Mouse (Mus musculus) T-helper 1 cell (primary cell): Measurements from ENCODE around the gene Fam118a.

Experiments
- in situ Hi-C: fragments of 300-600 bp; cut with MboI, MseI; formaldehyde crosslinking; loops from one replicate; pipeline ENCODE4 v1.15.1; 2025; ENCODE audit warnings: high pct_unique_total_duplicates

Fam118a gene

DNA sequence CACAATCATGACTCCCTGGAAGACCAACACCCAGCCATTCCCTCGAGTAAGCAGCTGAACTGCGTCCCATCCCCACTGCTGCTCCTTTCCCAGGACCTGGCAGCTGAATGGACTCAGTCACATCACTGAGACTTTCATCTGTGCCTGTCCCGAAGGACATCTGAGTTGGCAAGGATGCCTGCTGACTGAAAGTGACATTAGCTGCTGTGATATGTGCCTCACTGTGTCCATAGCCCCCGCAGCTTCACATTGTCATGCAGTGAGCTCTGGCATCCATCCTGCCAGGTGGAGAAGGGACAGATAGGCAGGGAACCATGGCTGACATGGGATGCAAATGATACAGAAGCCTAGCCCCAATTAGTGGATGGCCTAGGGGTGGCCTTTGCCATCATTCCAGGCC lies 26.4 kb downstream of the Fam118a start:
- in situ Hi-C loops = no loop called here

DNA sequence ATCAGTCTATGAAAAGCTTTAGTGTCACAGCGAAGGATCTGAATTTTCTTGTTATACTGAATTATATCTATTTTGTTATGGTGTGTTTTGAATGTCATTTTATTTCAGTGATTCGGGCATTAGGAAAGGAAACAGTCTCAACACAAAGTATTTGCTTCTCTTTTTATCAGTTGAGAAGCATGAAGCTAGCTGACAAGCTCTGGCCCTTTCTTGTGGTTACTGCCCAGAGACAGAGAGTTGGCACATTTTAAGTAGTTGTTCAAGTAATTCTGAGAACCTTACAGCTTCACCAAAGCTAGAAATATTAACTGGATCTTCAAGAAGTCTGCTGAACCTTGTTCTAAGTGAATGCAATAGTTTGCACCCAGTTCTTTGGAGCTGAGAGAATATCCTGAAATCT lies 34.7 kb downstream of the Fam118a start:
- in situ Hi-C loops = loop anchor here (10.0 kb wide), 1 partner anchor 299 kb away; no protein-coding TSS in a partner anchor

DNA sequence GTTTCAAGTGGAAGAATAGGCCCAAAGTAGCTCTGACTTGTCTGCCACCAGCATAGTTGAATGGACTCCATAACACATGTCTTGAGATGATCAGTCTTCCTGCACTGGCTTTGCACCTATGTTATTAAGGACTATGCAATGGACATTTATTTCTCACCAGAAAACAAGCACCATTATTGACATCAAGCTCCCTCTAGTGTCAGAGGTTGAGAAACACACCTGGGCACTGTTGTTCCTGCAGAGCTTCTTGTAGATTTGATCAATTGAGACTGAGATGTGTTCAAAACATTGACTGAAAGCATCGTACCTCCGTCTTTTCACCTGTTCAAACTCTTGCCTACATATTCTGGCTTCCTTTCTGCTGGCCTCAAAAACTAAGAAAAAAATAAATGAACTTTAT lies 41.8 kb downstream of the Fam118a start:
- in situ Hi-C loops = loop anchor here (5.0 kb wide), 1 partner anchor 73 kb away; no protein-coding TSS in a partner anchor

DNA sequence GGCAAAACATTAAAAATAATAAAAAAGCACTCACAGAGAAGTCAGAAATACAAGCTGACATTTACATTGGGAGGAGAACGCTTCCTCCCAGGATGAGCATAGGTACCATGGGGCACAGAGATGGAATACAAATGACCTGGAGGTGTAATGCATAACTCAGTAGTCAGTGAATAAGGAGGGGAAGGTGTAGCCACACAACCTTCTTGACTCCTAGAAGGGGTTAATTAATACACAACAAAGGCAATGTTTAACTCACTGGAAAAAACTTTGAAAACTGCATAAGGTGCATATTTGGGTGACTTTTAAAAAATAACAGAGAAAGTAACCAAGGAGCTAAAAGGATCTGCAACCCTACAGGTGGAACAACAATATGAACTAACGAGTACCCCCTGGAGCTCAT lies 43.9 kb downstream of the Fam118a start:
- in situ Hi-C loops = loop anchor here (5.0 kb wide), 1 partner anchor 75 kb away; no protein-coding TSS in a partner anchor

DNA sequence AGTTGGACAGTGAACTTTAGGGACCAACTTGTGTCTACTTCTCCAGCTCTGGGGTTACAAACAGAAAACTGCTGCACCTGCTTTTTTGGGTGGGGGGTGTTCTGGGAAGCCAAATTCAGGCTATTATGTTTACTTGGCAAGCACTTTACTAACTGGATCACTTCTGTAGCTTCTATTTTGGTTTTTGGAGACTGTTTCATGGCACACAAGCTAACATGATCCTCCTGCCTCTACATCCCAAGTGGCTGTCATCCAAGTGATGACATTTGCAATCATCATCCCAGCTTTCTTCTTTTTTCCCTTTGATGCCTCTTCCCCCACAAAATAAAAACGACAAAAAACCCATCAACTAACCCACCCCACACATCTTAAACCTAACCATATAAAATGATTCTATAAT lies 56.9 kb downstream of the Fam118a start:
- in situ Hi-C loops = no loop called here
